Mouse (Mus musculus) splenic B cell, adult 2 months (primary cell): ENCODE data around the gene Farp1.
A peak's percentile ranks its signal among the peaks of the same experiment; 100 is the strongest.

Experiments used
- DNase-seq: peaks from one replicate; pipeline ENCODE4 v3.0.0-alpha.2; 2011; ENCODE audit warnings: low read depth, low spot score
- H3K27me3 ChIP-seq: 2 replicates; pipeline ENCODE4 v1.6.1; 2012; ENCODE audit warnings: mild to moderate bottlenecking, low read length, moderate library complexity, mixed read lengths; ENCODE audit not compliant: control insufficient read depth, poor library complexity, insufficient read depth, severe bottlenecking
- H3K36me3 ChIP-seq: 2 replicates; pipeline ENCODE4 v1.6.1; 2012; ENCODE audit warnings: mild to moderate bottlenecking, low read length, moderate library complexity, mixed read lengths; ENCODE audit not compliant: control insufficient read depth, poor library complexity, insufficient read depth, severe bottlenecking

The Farp1 gene

DNA sequence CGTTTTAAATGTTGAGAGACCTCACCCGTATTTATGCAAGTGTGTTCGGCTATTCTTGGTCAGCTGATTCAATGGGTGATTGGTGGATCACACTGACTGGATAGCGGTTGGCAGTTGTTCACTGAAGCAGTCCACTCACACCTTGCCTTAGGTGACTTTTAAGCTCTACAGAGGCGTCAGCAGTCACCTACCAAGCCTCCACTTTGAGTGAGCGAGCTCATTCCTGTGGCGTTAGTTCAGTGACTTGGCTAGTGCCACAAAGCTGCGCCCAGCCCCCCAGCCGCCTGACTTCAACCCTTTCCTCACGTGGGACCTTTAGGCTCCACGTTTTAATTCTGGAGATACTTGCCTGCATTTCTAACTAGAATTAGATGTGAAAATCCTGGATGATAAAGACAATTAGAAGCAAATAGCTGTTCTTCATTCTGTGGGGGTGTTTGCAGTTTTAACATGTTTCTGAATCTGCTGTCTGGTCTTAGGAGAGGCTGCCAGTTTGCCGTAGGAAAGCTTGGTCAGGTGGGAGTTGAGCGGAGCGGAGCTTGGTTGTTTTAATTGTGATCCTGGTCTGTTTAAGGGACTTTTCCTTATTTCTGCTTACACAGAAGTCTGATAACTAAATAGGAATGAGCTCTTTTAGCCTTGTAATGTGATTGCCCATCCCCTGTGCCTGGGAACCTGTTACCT, 211.2 kb downstream of the Farp1 start:
- DNase-seq, result no peak
- Histone ChIP-seq H3K27me3 (no peaks in the 10 kb centered on the region), H3K36me3 (no peaks in the 10 kb centered on the region)

DNA sequence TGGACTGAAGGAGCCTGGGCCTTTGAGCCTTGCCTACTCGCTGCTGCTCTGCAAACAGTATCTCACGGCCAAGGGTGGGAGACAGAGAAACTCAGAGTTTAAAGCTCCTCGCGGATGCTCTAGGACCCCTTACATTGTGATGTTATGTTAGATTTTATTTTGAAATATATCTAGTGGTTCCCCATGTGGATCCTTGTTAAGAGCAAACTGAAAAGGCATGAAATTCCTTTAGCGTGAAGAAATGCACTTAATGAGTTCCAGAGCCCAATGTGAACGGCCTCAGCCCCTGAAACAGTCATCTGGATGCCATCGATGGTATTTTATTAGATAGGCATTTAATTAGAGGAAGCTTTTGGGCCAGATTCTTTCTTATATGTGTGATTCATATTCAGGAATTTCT, 212.3 kb downstream of the Farp1 start:
- Histone ChIP-seq H3K36me3 (no peaks in the 10 kb centered on the region), H3K27me3 (0 out of 2 replicates have a peak, but pooled peaks cover 2% of the 10 kb centered on the region)
- no peak for DNase-seq

DNA sequence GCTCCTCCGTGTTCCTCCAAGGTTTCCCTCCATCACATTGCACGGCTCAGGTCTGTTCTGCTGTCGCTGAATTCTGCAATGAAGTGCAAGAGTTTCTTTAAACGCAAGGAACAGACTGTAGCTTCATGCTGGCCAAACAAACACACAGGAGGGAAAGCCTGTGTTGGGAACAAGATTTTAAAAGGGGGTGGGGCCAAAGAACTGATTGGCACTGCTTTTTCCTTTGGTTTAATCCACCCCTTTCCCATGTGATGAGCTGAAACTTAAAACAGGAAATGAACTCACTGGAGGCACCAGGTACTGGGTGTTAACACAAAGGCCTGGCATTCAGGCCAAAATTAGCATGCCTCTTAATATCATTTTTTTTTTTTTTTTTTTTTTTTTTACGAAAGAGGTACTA, 213.3 kb downstream of the Farp1 start:
- no peak for DNase-seq
- Histone ChIP-seq H3K27me3 (0 out of 2 replicates have a peak, but pooled peaks cover 2% of the 10 kb centered on the region), H3K36me3 (no peaks in the 10 kb centered on the region)

DNA sequence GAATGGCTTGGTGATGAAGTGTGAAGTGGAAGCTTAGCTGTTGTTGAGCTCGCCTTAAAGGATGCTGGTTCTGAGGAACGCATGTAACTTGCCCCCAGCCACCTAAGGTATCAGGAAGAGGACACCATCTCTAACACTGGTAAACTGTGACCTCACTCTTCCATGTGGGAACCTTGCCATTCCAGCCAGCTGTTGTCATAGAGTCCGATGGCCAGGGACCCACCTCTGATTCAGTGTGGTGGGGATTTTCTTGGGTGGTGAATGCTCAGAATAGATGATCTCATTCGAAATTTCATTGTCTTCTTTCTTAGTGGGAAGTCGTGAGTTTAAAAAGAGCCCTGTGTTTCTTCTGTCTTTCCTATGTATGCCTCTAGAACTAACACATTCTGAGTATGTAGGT, 216.1 kb downstream of the Farp1 start:
- DNase-seq, result no peak
- Histone ChIP-seq H3K36me3 (no peaks in the 10 kb centered on the region), H3K27me3 (0 out of 2 replicates have a peak, but pooled peaks cover 2% of the 10 kb centered on the region)

DNA sequence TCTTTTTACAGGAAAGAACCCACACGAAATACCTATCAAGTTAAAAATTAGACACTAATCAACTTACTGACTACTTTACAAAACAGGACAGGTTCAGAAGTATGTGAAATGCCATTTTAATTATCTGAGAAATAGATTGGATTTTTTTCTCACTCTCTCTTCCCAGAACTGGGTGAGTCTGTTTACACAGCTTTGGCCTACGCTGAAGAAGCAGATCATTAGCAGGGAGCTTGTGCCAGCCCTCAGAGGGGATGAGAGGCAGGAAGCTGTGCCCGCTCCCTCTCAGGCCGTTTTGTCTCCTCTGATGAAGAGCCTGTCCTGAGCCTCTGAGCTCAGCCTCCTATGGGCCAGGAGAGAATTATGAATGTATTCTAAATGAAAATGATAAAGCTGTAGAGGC, 216.7 kb downstream of the Farp1 start:
- no peaks in the 10 kb centered on the region for H3K36me3 ChIP-seq
- H3K27me3 ChIP-seq, result 0 out of 2 replicates have a peak, but pooled peaks cover 2% of the 10 kb centered on the region
- DNase-seq, result no peak

DNA sequence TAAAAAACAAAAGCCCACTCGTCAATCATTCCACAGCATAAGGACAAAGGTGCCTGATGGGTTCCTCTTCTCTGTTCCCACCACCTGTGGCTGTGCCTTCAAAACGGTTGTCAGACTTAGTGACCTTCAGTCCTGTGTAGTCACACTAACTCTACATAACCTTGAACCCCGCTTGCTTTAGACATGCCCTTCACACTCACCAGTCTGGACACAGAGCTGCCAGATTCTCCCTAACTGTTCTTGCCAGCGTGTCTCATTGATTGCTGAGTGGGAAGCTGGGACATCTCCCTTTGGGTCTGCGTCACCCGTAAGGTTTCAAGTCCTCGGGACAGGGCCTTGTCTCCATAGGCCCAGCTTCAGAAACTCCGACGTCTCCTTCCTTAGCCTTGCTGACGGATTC, 217.5 kb downstream of the Farp1 start:
- Histone ChIP-seq H3K36me3 (no peaks in the 10 kb centered on the region), H3K27me3 (0 out of 2 replicates have a peak, but pooled peaks cover 2% of the 10 kb centered on the region)
- DNase-seq, result no peak

DNA sequence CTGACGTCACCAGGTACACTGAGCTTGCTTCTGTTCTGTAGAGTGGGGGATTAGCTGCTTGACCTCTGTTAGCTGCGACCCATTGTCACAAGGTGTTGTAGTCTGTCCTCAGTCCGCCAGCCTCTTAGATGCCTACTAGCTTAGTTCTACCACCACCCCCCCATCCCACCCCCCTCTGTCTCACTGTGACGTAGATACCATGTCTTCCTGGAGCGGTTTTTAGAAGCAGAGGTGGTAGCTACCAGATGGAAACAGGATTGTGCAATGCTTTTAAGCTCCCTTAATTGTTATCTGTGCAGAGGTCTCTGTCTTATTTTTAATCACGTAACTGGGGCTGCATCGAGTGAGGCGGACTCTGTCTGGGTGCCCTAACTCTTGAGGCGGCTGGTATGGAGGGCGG, 219.9 kb downstream of the Farp1 start:
- Histone ChIP-seq H3K27me3 (0 out of 2 replicates have a peak, but pooled peaks cover 2% of the 10 kb centered on the region), H3K36me3 (no peaks in the 10 kb centered on the region)
- no peak for DNase-seq

DNA sequence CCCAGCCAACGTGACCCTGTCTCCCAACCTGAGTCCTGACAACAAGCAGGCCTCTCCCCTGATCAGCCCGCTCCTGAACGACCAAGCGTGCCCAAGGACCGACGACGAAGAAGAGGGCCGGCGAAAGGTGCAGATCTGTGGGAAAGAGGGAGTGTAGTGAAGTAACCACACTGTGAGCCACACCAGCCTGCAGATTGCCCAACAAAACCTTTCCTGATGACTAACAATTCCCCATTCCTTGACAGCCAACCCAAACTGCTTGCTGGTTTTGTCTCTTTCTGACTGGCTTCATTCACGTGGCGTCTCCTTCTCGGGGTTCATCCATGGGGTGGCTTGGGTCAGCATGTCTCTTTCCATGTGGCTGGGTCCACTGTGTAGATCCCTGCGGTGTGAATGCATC, 220.5 kb downstream of the Farp1 start:
- DNase-seq, result no peak
- Histone ChIP-seq H3K27me3 (0 out of 2 replicates have a peak, but pooled peaks cover 2% of the 10 kb centered on the region), H3K36me3 (no peaks in the 10 kb centered on the region)

DNA sequence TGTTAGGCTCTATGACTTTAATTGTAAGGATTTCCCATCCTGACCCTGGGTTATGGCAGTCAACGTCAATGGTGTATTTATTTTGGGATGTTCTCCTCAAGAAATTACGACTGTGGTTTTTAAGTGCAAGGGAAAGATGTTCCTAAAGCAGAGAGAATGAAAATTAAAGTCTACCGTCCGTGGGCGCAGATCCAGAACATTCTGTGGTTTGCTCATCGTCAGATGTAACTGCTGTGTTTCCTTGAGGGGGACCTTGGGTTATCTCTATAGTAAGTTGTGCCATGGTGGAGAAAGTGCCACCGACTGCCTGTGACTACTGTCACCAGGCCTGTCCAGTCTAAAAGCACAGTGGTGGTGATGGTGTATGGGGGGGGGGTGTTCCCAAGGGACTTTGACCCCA, 221.9 kb downstream of the Farp1 start:
- Histone ChIP-seq H3K36me3 (no peaks in the 10 kb centered on the region), H3K27me3 (no peaks in the 10 kb centered on the region)
- DNase-seq, result no peak

DNA sequence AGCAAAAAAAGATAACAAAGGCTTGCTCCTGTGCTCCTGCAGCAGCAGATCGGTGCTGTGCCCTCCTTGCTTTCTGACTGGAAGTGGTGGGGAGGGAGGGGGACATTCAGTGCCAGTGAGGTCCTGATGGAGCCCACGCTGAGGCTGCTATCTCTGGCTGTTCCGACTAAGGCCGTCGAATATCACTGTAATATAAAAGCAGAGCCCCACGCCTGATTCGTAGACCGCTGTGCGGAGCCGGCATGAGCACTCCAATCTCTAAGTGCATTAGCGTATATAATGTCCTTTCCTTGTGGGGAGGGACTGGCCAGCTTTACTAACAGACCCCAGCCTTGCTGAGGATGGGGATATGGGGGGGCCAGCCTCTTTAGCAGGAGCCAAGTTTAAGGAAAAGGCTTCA, 224.3 kb downstream of the Farp1 start:
- no peak for DNase-seq
- H3K27me3 ChIP-seq, result no peaks in the 10 kb centered on the region
- no peaks in the 10 kb centered on the region for H3K36me3 ChIP-seq

DNA sequence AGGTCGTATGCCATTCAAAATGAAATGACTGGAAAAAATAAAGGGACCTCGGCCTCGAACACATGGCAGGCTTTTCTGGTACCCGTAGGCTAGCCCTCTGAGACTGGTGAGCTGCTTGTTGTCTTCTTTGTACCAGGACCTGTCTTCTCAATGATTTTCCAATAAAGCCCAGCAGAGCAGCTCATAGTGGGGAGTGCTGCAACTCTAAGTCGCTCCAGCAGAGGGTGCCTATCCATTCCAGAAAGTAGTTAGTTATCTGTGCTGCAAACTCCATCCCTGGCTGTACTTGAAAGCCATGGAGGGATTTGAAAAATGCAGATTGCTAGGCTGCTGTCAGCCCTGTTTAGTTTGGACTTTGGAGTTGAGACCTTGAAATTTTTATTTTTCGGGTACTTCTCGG, 224.8 kb downstream of the Farp1 start:
- peak; percentile 69 for DNase-seq
- Histone ChIP-seq H3K27me3 (no peaks in the 10 kb centered on the region), H3K36me3 (no peaks in the 10 kb centered on the region)

DNA sequence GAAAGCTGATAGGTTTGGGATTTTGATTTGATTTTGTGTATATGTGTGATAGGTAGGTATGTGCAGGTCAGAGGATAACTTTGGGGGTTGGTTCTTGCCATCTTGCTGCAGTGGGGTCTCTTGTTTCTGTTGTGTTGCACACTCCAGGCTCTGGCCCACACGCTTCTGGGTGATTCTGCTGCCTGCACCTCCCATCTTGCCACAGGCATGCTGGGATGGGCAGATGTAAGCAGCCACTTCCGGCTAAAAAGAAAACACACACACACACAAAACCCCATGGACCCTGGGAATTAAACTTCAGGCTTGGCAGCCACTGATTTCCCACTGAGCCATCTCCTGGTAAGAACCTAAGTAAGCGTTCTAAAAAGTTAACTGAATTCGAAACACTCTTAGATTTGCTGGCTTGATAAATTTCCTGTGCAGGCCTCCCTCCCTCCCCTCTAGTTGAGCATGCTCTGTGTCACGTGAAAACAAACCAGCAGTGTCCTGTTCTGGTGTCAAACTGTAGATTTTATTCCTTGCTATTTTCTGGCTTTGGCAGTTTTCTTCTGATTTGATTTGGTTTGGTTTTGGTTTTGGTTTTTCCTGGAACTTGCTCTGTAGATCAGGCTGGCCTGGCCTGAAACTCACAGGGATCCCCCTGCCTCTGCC, 226.4 kb downstream of the Farp1 start:
- DNase-seq, result no peak
- Histone ChIP-seq H3K36me3 (no peaks in the 10 kb centered on the region), H3K27me3 (no peaks in the 10 kb centered on the region)

DNA sequence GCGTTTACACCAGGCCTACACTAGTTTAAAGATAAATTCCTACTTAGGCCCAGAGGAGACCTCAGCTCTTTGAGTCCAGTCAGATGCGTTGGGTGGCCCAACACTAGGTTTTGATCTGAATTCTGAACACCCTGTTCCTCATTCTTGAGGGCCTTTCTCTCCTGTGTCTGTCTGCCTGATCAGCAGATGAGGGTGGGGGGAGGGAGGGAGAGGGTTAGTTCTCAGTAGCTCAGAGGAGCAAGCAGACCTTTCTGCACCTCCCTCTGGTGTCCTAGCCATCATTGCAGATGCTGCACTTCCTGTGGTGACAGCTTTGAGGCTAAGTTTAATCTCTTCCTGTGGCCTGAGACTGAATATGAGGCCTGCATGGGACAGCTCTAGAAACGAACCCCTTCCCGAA, 227.6 kb downstream of the Farp1 start:
- DNase-seq, result no peak
- Histone ChIP-seq H3K27me3 (no peaks in the 10 kb centered on the region), H3K36me3 (no peaks in the 10 kb centered on the region)

DNA sequence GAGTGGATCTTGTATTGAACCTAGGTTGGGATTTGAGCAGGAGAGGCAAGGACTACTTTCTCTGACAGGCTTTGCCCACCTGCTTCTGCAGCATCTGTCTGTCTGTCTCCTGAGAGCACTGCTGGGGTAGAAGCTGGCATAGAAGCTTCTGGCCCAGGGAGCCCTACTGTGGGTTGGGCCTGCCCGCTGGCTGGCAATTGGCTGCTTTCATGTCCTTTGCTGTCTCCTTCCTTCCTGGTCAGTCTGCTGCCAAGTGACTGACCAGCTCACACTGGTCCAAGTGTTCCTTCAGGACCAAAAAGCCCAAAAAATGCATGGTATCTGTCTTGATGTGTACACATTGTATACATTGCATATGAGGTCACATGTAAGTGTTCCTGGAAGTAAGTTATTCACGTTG, 228.9 kb downstream of the Farp1 start:
- Histone ChIP-seq H3K36me3 (no peaks in the 10 kb centered on the region), H3K27me3 (no peaks in the 10 kb centered on the region)
- no peak for DNase-seq

DNA sequence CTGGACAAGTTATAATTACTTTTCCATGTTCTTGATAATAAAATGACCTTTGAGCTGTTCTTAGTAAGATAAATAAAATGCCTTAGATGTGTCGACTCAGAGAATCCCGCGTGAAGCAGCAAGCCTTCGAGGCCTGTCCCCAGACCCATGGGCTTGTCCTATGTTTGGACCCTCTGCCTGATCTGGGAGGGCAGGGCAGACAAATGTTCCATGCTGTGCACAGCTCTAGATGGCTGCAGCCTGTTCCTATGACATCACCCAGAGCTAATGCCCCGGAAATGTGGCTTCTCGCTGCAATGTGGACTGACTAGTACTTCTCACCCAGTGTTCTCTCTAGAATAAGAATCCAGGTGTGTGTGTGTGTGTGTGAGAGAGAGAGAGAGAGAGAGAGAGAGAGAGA, 229.5 kb downstream of the Farp1 start:
- DNase-seq, result no peak
- Histone ChIP-seq H3K36me3 (no peaks in the 10 kb centered on the region), H3K27me3 (no peaks in the 10 kb centered on the region)
